24 mouse cellular contexts compared by ENCODE assay signal in the genomic region with DNA sequence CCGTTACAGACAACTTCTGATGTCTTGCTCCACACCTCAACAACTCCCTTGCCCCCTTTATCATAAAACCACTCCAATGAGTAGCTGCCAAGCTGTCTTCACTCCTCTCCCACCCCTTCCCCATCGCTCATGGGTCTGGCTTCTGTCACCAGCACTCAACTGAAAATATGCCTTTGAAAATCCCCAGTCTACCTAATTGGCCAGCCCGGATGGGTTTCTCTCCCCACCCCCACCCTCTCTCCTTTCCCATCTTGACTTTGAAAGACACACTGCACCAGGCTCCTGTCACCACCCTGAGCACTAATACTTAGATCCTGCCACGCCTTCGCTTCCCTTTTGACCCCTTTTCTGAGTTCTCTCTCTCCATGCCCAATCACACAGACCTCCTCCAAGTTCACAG.
DNase-seq lines count a peak whose midpoint lies in the region; ATAC-seq lines count a peak whose summit lies in the region.
"Had no signal": no experiment of that assay in that cellular context is flagged by ENCODE, and none has a peak within 500 bp of the region (broad histone marks: within the 10 kb centered on the region; RNA-seq: fewer than 3 reads in every experiment).

No protein-coding gene starts in this region.

- ATAC-seq in heart, embryonic 12.5 days (ENCODE audit: insufficient number of reproducible peaks, low FRiP score), result peak; percentile 76
- no peak for ATAC-seq in limb, embryonic 11.5 days (ENCODE audit: insufficient number of reproducible peaks, low FRiP score, low TSS enrichment, low read depth)
- no peak for ATAC-seq in activated CD4-positive, CD25-positive, alpha-beta regulatory T cell, adult 4 months
- ATAC-seq: forebrain, embryonic 15.5 days; intestine, embryonic 15.5 days had no signal

- no peak overlapping the region for H3K9ac ChIP-seq in heart, embryonic 12.5 days
- no peak overlapping the region for H3K9ac ChIP-seq in limb, embryonic 11.5 days (ENCODE audit: low read length)
- H3K9ac ChIP-seq: embryonic facial prominence, embryonic 13.5 days; forebrain, embryonic 15.5 days; hindbrain, embryonic 15.5 days; intestine, embryonic 15.5 days; limb, embryonic 12.5 days; liver, embryonic 13.5 days; lung, embryonic 15.5 days had no signal

- H3K4me3 ChIP-seq in heart, embryonic 12.5 days, result no peak overlapping the region
- no peak overlapping the region for H3K4me3 ChIP-seq in limb, embryonic 11.5 days (ENCODE audit: low read depth, low read length)
- H3K4me3 ChIP-seq: embryonic facial prominence, embryonic 13.5 days; forebrain, embryonic 15.5 days; hindbrain, embryonic 15.5 days; intestine, embryonic 15.5 days; limb, embryonic 12.5 days; liver, embryonic 13.5 days; lung, embryonic 15.5 days; midbrain, embryonic 10.5 days had no signal

- peak overlapping the region; percentile 70 for H3K27ac ChIP-seq in heart, embryonic 12.5 days (ENCODE audit: poor library complexity, severe bottlenecking)
- H3K27ac ChIP-seq in limb, embryonic 11.5 days (replicated peaks; ENCODE audit: low read depth, low read length), result no peak overlapping the region
- H3K27ac ChIP-seq: embryonic facial prominence, embryonic 13.5 days; forebrain, embryonic 15.5 days; hindbrain, embryonic 15.5 days; intestine, embryonic 15.5 days; limb, embryonic 12.5 days; liver, embryonic 13.5 days; lung, embryonic 15.5 days; macrophage; midbrain, embryonic 10.5 days had no signal

- WGBS in heart, embryonic 12.5 days, result 14% methylated on average over 5 of the region's 5 CpGs
- WGBS in limb, embryonic 11.5 days, result 25% methylated on average over 5 of the region's 5 CpGs

- peak overlapping the region; percentile 25; the same call in 1 of the 2 replicates for H3K4me2 ChIP-seq in heart, embryonic 12.5 days
- no peak overlapping the region for H3K4me2 ChIP-seq in limb, embryonic 11.5 days (ENCODE audit: low read depth, severe bottlenecking)
- H3K4me2 ChIP-seq: embryonic facial prominence, embryonic 13.5 days; forebrain, embryonic 15.5 days; hindbrain, embryonic 15.5 days; intestine, embryonic 15.5 days; limb, embryonic 12.5 days; liver, embryonic 13.5 days; lung, embryonic 15.5 days had no signal

- DNase-seq in heart, adult 9 months (ENCODE audit: low spot score in 2 of 2), result no peak
- DNase-seq in embryo, embryonic 10 days (ENCODE audit: low spot score), result peak; percentile 27
- DNase-seq in forelimb bud, embryonic 11.5 days (ENCODE audit: low read depth, low spot score), result peak; percentile 71
- DNase-seq in limb, embryonic 11.5 days (ENCODE audit: low spot score), result peak; percentile 57
- DNase-seq in urinary bladder, adult 2 months (ENCODE audit: low spot score), result no peak
- DNase-seq: adrenal gland, postnatal 14 days; cerebellum, adult 11-12 months; cerebellum, postnatal 25 days; kidney, adult 9 months; kidney, postnatal 36 days; layer of hippocampus, adult 9-11 months; liver, embryonic 13.5 days; retina, postnatal 1 day; right cerebral cortex, postnatal 4 days had no signal

- H3K27me3 ChIP-seq in heart, embryonic 12.5 days (replicated peaks), result no peaks in the 10 kb centered on the region; the same call in 1 of the 2 replicates
- no peaks in the 10 kb centered on the region for H3K27me3 ChIP-seq in limb, embryonic 11.5 days (ENCODE audit: control insufficient read depth, insufficient read depth, low read length)
- H3K27me3 ChIP-seq: embryonic facial prominence, embryonic 13.5 days; forebrain, embryonic 15.5 days; hindbrain, embryonic 15.5 days; intestine, embryonic 15.5 days; limb, embryonic 12.5 days; liver, embryonic 13.5 days; lung, embryonic 15.5 days had no signal

- no peaks in the 10 kb centered on the region for H3K9me3 ChIP-seq in heart, embryonic 12.5 days (replicated peaks)
- H3K9me3 ChIP-seq in limb, embryonic 11.5 days (ENCODE audit: control insufficient read depth, low read length), result no peaks in the 10 kb centered on the region
- H3K9me3 ChIP-seq: embryonic facial prominence, embryonic 13.5 days; forebrain, embryonic 15.5 days; hindbrain, embryonic 15.5 days; intestine, embryonic 15.5 days; limb, embryonic 12.5 days; liver, embryonic 13.5 days; lung, embryonic 15.5 days; midbrain, embryonic 10.5 days had no signal

- H3K4me1 ChIP-seq in heart, embryonic 12.5 days (replicated peaks), result peaks cover 96% of the 10 kb centered on the region
- 0 out of 2 replicates have a peak, but pooled peaks cover 2% of the 10 kb centered on the region for H3K4me1 ChIP-seq in limb, embryonic 11.5 days (ENCODE audit: control insufficient read depth, insufficient read depth, low read length)
- H3K4me1 ChIP-seq: forebrain, embryonic 15.5 days; liver, embryonic 13.5 days had no signal

- H3K36me3 ChIP-seq in heart, embryonic 12.5 days, result peaks cover 64% of the 10 kb centered on the region
- no peaks in the 10 kb centered on the region; the same call in 1 of the 2 replicates for H3K36me3 ChIP-seq in limb, embryonic 11.5 days (ENCODE audit: control insufficient read depth, insufficient read depth, low read length)
- H3K36me3 ChIP-seq: forebrain, embryonic 15.5 days; hindbrain, embryonic 15.5 days had no signal

Comparison
In these comparisons a context has a peak if more than half of its experiments do, and no peak if none do; other contexts are left out.
1. DNase-seq: peak in embryo, embryonic 10 days (single experiment), forelimb bud, embryonic 11.5 days (single experiment) and limb, embryonic 11.5 days (single experiment); none in heart, adult 9 months (0 of 2) and urinary bladder, adult 2 months (single experiment).